Mouse (Mus musculus): ENCODE measurements around the gene Cdca7l. TPM values are rescaled to one million over a fixed set of nuclear protein-coding genes. Genes with fewer than 3 reads are reported as not detected.
"Not testable (repeated sequence)": the region's sequence is repeated elsewhere in the genome, so short reads cannot be mapped to it uniquely, and the experiment has no call there.

The Cdca7l gene
- 39.2 and 40.9 TPM in 2 replicates for polyA plus RNA-seq (2016; fragmentation: Nextera tagmentation; extraction: Ambion mirVana)

GRCm38 (mm10) chr12:117803989-117804388 lies at the start of gene Cdca7l:
TSS of gene Cdca7l (plus strand) at chr12:117804289.
- ATAC-seq (ENCODE audit: insufficient number of reproducible peaks, insufficient read depth, low FRiP score, low TSS enrichment, low read depth); H3K4me2 ChIP-seq; H3K27ac ChIP-seq; H3K9ac ChIP-seq (replicated peaks); H3K36me3 ChIP-seq; H3K9me3 ChIP-seq; H3K4me3 ChIP-seq (replicated peaks): not testable (repeated sequence)
- H3K27me3 ChIP-seq: peaks cover 21% of the 10 kb centered on the region; the same call in 1 of the 2 replicates
- WGBS: 91% methylated on average over 1 of the region's 6 CpGs
- H3K4me1 ChIP-seq (replicated peaks): peaks cover 24% of the 10 kb centered on the region

DNA sequence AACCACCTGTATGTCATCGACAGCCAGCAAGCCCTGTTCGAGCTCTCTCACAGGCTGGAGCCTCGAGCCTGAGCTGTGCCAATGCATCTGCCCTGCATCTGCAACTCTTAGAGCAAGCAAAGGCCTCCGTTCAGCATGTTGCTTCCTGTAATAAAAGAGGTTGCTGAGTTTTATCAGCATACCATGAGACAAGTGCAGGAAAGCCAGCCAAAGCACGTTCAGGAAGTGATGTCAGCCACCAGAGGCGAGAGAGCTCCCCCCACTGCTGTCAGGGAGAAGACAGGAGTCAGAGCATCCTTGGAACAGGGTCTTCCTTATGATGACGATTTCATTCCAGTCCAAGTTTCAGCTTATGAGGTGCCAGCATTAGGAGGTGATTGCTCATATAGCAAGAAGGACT lies 48.1 kb upstream of the Cdca7l start:
- no peak for ATAC-seq (ENCODE audit: insufficient number of reproducible peaks, insufficient read depth, low FRiP score, low TSS enrichment, low read depth)
- H3K27ac ChIP-seq: no peak overlapping the region
- no peak overlapping the region for H3K4me3 ChIP-seq (replicated peaks)
- no peaks in the 10 kb centered on the region for H3K36me3 ChIP-seq
- no peak overlapping the region for H3K4me2 ChIP-seq
- no peak overlapping the region for H3K9ac ChIP-seq (replicated peaks)
- peaks cover 16% of the 10 kb centered on the region for H3K4me1 ChIP-seq (replicated peaks)
- WGBS: 37% methylated on average over 7 of the region's 7 CpGs
- H3K9me3 ChIP-seq: no peaks in the 10 kb centered on the region
- H3K27me3 ChIP-seq: peaks cover 4% of the 10 kb centered on the region

GRCm38 (mm10) chr12:117760373-117760772 lies 43.7 kb upstream of the Cdca7l start:
- peaks cover 25% of the 10 kb centered on the region for H3K4me1 ChIP-seq (replicated peaks)
- no peak overlapping the region for H3K9ac ChIP-seq (replicated peaks)
- WGBS: 82% methylated on average over 5 of the region's 5 CpGs

GRCm38 (mm10) chr12:117760846-117761245 lies 43.2 kb upstream of the Cdca7l start:
- Histone ChIP-seq H3K4me3 (replicated peaks) (no peak overlapping the region), H3K9ac (replicated peaks) (no peak overlapping the region), H3K4me2 (no peak overlapping the region), H3K4me1 (replicated peaks) (peaks cover 23% of the 10 kb centered on the region), H3K27ac (no peak overlapping the region), H3K36me3 (no peaks in the 10 kb centered on the region), H3K9me3 (no peaks in the 10 kb centered on the region), H3K27me3 (no peaks in the 10 kb centered on the region)
- ATAC-seq (ENCODE audit: insufficient number of reproducible peaks, insufficient read depth, low FRiP score, low TSS enrichment, low read depth): no peak

More at GRCm38 (mm10) chr12:117760373-117760772, 43.7 kb upstream of the Cdca7l start:
- no peak for ATAC-seq (ENCODE audit: insufficient number of reproducible peaks, insufficient read depth, low FRiP score, low TSS enrichment, low read depth)
- no peak overlapping the region for H3K27ac ChIP-seq
- no peaks in the 10 kb centered on the region for H3K9me3 ChIP-seq
- H3K36me3 ChIP-seq: no peaks in the 10 kb centered on the region
- no peaks in the 10 kb centered on the region for H3K27me3 ChIP-seq
- H3K4me3 ChIP-seq (replicated peaks): no peak overlapping the region
- no peak overlapping the region for H3K4me2 ChIP-seq

- H3K4me2 ChIP-seq: no peak overlapping the region
- H3K27me3 ChIP-seq: no peaks in the 10 kb centered on the region
- H3K9ac ChIP-seq (replicated peaks): no peak overlapping the region
- WGBS: 57% methylated on average over 1 of the region's 1 CpGs
- peaks cover 17% of the 10 kb centered on the region for H3K4me1 ChIP-seq (replicated peaks)
- no peak overlapping the region for H3K4me3 ChIP-seq (replicated peaks)
- no peaks in the 10 kb centered on the region for H3K9me3 ChIP-seq
- H3K27ac ChIP-seq: no peak overlapping the region
- no peak for ATAC-seq (ENCODE audit: insufficient number of reproducible peaks, insufficient read depth, low FRiP score, low TSS enrichment, low read depth)
- no peaks in the 10 kb centered on the region for H3K36me3 ChIP-seq
Measured at GRCm38 (mm10) chr12:117761698-117762097, 42.4 kb upstream of the Cdca7l start.

DNA sequence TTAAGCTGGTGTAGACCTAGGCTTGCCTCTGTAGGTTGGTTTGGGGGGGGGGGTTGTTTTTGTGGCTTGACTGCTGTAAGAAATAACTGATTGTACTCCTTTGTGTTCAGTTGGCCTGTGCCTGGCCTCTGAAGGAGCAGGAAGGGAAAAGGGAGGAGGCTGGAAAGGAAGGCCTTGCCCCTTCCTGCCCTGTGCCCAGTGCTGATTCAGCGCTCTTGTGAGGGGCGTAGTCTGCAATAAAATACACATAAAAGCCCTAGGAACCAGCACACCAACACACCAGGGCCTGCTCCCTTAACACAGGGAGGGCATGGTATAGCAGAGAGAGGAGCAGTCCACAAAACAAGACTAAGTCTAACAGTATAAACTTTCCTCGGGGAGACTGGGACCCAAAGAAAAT lies 40.8 kb upstream of the Cdca7l start:
- H3K4me2 ChIP-seq: no peak overlapping the region
- ATAC-seq (ENCODE audit: insufficient number of reproducible peaks, insufficient read depth, low FRiP score, low TSS enrichment, low read depth): peak; percentile 61; the same call in 1 of the 2 replicates
- H3K4me3 ChIP-seq (replicated peaks): no peak overlapping the region
- H3K9me3 ChIP-seq: no peaks in the 10 kb centered on the region
- peaks cover 17% of the 10 kb centered on the region for H3K4me1 ChIP-seq (replicated peaks)
- H3K36me3 ChIP-seq: no peaks in the 10 kb centered on the region
- H3K9ac ChIP-seq (replicated peaks): no peak overlapping the region
- no peak overlapping the region for H3K27ac ChIP-seq
- 49% methylated on average over 3 of the region's 3 CpGs for WGBS
- H3K27me3 ChIP-seq: no peaks in the 10 kb centered on the region

DNA sequence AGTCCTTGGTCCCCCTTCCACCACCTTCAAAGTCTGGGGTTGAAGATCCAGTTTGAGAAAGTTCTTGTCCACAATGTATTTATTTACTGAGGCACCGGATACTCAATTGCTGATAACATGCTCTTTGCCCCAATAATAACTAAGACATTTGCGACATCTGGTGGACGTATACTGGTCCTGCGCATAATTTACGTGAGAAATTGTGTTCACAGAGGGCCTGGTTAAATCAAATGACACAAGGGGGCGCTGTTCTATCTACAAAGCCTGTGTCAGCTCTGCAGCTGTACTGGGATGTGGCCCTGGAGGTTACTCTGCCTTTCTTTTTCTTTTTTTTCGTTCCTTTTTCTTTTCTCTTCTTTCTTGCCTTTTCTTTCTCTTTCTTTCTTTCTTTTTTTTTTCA lies 39.2 kb upstream of the Cdca7l start:
- Histone ChIP-seq H3K9me3 (no peaks in the 10 kb centered on the region), H3K36me3 (no peaks in the 10 kb centered on the region), H3K27ac (no peak overlapping the region), H3K4me2 (no peak overlapping the region), H3K4me1 (replicated peaks) (peaks cover 17% of the 10 kb centered on the region), H3K4me3 (replicated peaks) (no peak overlapping the region), H3K9ac (replicated peaks) (no peak overlapping the region), H3K27me3 (no peaks in the 10 kb centered on the region)
- ATAC-seq (ENCODE audit: insufficient number of reproducible peaks, insufficient read depth, low FRiP score, low TSS enrichment, low read depth): no peak
- 12% methylated on average over 7 of the region's 7 CpGs for WGBS

- 8% methylated on average over 5 of the region's 5 CpGs for whole genome bisulfite sequencing
- ATAC-seq (ENCODE audit: insufficient number of reproducible peaks, insufficient read depth, low FRiP score, low TSS enrichment, low read depth): no peak
Measured at GRCm38 (mm10) chr12:117769113-117769512, 35.0 kb upstream of the Cdca7l start.

DNA sequence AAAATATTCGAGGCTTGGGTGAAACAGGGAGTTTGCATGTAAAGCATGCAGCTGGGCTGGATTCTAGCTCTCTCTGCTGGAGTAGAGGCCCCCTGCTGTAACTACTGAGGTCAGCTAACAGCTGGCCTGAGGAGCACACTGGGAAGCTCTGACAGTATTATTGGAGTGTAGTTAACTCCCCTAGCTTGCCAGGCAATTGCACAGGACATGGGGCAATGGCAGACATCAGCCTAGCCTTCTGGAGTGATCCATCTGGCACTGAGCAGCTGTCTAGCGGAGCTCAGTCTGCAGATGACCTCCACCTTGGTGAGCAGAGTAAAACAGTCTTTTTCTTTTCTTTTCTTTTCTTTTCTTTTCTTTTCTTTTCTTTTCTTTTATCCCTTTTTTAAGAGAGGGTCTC lies 33.9 kb upstream of the Cdca7l start:
- WGBS: 37% methylated on average over 2 of the region's 2 CpGs

More at GRCm38 (mm10) chr12:117769113-117769512, 35.0 kb upstream of the Cdca7l start:
- Histone ChIP-seq H3K9me3 (no peaks in the 10 kb centered on the region), H3K27ac (no peak overlapping the region), H3K27me3 (peaks cover 5% of the 10 kb centered on the region; the same call in 1 of the 2 replicates), H3K4me1 (replicated peaks) (no peaks in the 10 kb centered on the region), H3K36me3 (no peaks in the 10 kb centered on the region), H3K4me3 (replicated peaks) (no peak overlapping the region), H3K9ac (replicated peaks) (no peak overlapping the region), H3K4me2 (no peak overlapping the region)

DNA sequence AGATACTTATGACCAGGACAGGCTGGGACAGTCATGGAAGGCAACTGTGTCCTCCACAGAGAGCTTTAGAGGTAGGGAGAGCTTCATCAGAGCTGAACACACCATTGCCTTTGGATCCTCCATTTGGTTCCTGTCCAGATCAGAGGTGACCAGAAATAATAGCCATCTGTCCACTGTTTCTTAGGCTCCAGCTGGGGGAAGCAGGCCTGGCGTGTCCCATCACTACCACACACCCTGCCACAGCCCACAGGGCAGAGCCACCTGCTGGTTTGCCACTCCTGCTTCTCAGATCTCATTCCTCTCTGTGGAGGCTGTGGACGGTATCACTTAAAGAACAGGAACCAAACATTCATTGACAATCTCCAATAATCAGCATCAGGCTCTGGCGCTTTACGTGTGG lies 32.9 kb upstream of the Cdca7l start:
- no peaks in the 10 kb centered on the region for H3K36me3 ChIP-seq
- H3K9ac ChIP-seq (replicated peaks): no peak overlapping the region
- H3K27ac ChIP-seq: no peak overlapping the region
- H3K4me3 ChIP-seq (replicated peaks): no peak overlapping the region
- 81% methylated on average over 4 of the region's 4 CpGs for WGBS
- H3K4me1 ChIP-seq (replicated peaks): no peaks in the 10 kb centered on the region
- no peaks in the 10 kb centered on the region for H3K9me3 ChIP-seq
- no peak overlapping the region for H3K4me2 ChIP-seq
- ATAC-seq (ENCODE audit: insufficient number of reproducible peaks, insufficient read depth, low FRiP score, low TSS enrichment, low read depth): no peak
- peaks cover 5% of the 10 kb centered on the region; the same call in 1 of the 2 replicates for H3K27me3 ChIP-seq

More for the DNA sequence above, 33.9 kb upstream of the Cdca7l start:
- H3K4me3 ChIP-seq (replicated peaks): no peak overlapping the region
- H3K27ac ChIP-seq: no peak overlapping the region
- H3K36me3 ChIP-seq: no peaks in the 10 kb centered on the region
- no peaks in the 10 kb centered on the region for H3K9me3 ChIP-seq
- no peak overlapping the region for H3K4me2 ChIP-seq
- peaks cover 5% of the 10 kb centered on the region; the same call in 1 of the 2 replicates for H3K27me3 ChIP-seq
- no peaks in the 10 kb centered on the region for H3K4me1 ChIP-seq (replicated peaks)
- ATAC-seq (ENCODE audit: insufficient number of reproducible peaks, insufficient read depth, low FRiP score, low TSS enrichment, low read depth): no peak
- no peak overlapping the region for H3K9ac ChIP-seq (replicated peaks)

DNA sequence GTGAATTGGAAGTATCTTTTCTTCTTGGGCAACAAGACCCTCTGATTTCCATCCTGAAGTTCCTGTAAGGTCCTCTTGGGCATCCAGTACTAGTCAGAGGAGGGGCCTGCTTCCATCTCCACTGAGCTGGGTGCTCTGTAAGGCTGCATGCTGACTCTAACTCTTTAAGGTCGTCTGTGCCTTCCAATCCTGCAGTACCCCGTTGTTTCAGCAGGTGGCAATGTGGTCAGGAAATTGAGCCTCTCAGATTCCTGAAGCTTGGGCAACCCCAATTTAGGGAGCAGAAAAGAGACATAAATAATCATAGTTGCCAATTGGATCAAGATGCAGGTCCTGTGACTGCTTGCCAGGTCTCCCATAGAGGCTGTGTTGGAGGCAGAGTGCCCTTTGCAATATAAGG lies 31.5 kb upstream of the Cdca7l start:
- Histone ChIP-seq H3K4me2 (no peak overlapping the region), H3K9ac (replicated peaks) (no peak overlapping the region), H3K27me3 (peaks cover 5% of the 10 kb centered on the region; the same call in 1 of the 2 replicates), H3K4me1 (replicated peaks) (no peaks in the 10 kb centered on the region), H3K27ac (no peak overlapping the region), H3K36me3 (no peaks in the 10 kb centered on the region), H3K9me3 (no peaks in the 10 kb centered on the region), H3K4me3 (replicated peaks) (no peak overlapping the region)
- ATAC-seq (ENCODE audit: insufficient number of reproducible peaks, insufficient read depth, low FRiP score, low TSS enrichment, low read depth): peak; percentile 64; the same call in 1 of the 2 replicates
- 1% methylated on average over 2 of the region's 2 CpGs for WGBS

DNA sequence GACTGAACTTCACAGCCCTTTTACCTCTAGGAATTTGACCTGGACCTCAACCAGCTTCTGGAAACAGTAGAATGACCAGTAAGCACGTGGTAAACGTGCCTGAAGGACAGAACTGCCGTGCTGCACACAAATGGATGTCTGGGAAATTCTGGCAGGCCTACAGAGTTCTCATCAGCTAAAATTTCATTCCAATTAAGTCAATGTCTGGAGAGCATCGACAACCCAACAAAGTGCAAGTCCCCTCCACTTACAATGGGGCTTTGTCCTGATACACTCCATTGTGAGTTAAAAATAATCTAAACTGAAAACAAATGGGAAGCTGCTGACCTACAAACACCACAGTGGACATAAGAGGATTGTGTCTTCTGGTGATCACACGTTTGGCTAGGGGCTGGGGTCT lies 27.2 kb upstream of the Cdca7l start:
- WGBS: 72% methylated on average over 5 of the region's 5 CpGs
- Histone ChIP-seq H3K27me3 (peaks cover 3% of the 10 kb centered on the region; the same call in 1 of the 2 replicates), H3K9me3 (no peaks in the 10 kb centered on the region), H3K4me2 (no peak overlapping the region), H3K27ac (no peak overlapping the region), H3K36me3 (no peaks in the 10 kb centered on the region), H3K4me3 (replicated peaks) (no peak overlapping the region), H3K9ac (replicated peaks) (no peak overlapping the region), H3K4me1 (replicated peaks) (no peaks in the 10 kb centered on the region)
- ATAC-seq (ENCODE audit: insufficient number of reproducible peaks, insufficient read depth, low FRiP score, low TSS enrichment, low read depth): no peak
